Mouse (Mus musculus) urinary bladder, postnatal 25 days (tissue): ENCODE measurements around the gene Dtx2.
"Not testable (repeated sequence)": the region's sequence is repeated elsewhere in the genome, so short reads cannot be mapped to it uniquely, and the experiment has no call there.

Experiments
- DNase-seq: peaks from one replicate; pipeline ENCODE4 v3.0.0; 2022; ENCODE audit warnings: low spot score

Dtx2 gene

GRCm38 (mm10) chr5:136027612-136028311 lies 33.2 kb downstream of the Dtx2 start:
- DNase-seq, result no peak

- no peak for DNase-seq
Measured at GRCm38 (mm10) chr5:136034868-136035267, 40.3 kb downstream of the Dtx2 start.

GRCm38 (mm10) chr5:136035285-136035684 lies 40.7 kb downstream of the Dtx2 start:
- no peak for DNase-seq

- no peak for DNase-seq
Measured at GRCm38 (mm10) chr5:136036667-136037066, 42.1 kb downstream of the Dtx2 start.

GRCm38 (mm10) chr5:136038258-136039214 lies 43.9 kb downstream of the Dtx2 start, which contains the start of gene Upk3b:
Gene Upk3b, plus strand, starts transcription at chr5:136038496.
- no peak for DNase-seq

- no peak for DNase-seq
Measured at GRCm38 (mm10) chr5:136040210-136040609, 45.6 kb downstream of the Dtx2 start.

GRCm38 (mm10) chr5:136041260-136041659 lies 46.7 kb downstream of the Dtx2 start:
- DNase-seq, result no peak

- DNase-seq, result no peak
Measured at GRCm38 (mm10) chr5:136041666-136042065, 47.1 kb downstream of the Dtx2 start.

- peak; percentile 58 for DNase-seq
Measured at GRCm38 (mm10) chr5:136044865-136045264, 50.3 kb downstream of the Dtx2 start.

GRCm38 (mm10) chr5:136045408-136045807 lies 50.8 kb downstream of the Dtx2 start:
- no peak for DNase-seq

- peak; percentile 90 for DNase-seq
Measured at GRCm38 (mm10) chr5:136045987-136046386, 51.4 kb downstream of the Dtx2 start.

GRCm38 (mm10) chr5:136048541-136048940 lies 53.9 kb downstream of the Dtx2 start:
- DNase-seq, result not testable (repeated sequence)

GRCm38 (mm10) chr5:136049926-136050325 lies 55.3 kb downstream of the Dtx2 start:
- no peak for DNase-seq

GRCm38 (mm10) chr5:136051231-136052085 lies 56.9 kb downstream of the Dtx2 start:
- DNase-seq, result peak; percentile 64

GRCm38 (mm10) chr5:136052861-136053655 lies 58.5 kb downstream of the Dtx2 start:
- no peak for DNase-seq

GRCm38 (mm10) chr5:136054301-136055077 lies 59.9 kb downstream of the Dtx2 start, which contains the start of gene Upk3bl:
Gene Upk3bl, plus strand, starts transcription at chr5:136054492.
- no peak for DNase-seq

GRCm38 (mm10) chr5:136056062-136056461 lies 61.5 kb downstream of the Dtx2 start:
- DNase-seq, result no peak

GRCm38 (mm10) chr5:136057085-136057484 lies 62.5 kb downstream of the Dtx2 start:
- no peak for DNase-seq

- peak; percentile 84 for DNase-seq
Measured at GRCm38 (mm10) chr5:136061567-136061966, 67.0 kb downstream of the Dtx2 start.

- DNase-seq, result no peak
Measured at GRCm38 (mm10) chr5:136063920-136064319, 69.3 kb downstream of the Dtx2 start.
